Mouse (Mus musculus): ENCODE results near the gene Arfip2.

Arfip2 gene

DNA sequence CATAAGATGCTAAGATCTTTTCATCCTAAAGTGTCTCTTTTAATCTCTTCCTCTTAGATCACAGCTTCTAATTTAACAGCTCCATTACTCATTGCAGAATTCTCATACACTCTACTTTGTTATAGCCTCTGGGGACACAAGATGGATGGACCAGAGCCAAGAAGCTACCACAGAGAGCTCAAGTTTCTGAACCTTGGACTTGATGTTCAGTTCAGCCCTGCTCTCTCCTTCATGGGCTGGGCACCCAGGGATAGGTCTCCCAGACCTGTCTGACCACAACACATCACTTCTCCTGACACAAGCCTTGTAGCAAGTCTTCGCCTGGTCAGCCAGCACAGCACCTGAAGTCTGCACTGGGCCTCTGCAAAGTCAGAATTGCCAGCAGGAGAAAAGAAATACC, 25.8 kb downstream of the Arfip2 start:
- no peak for DNase-seq (ENCODE audit: low read depth, low spot score)

GRCm38 (mm10) chr7:105611767-105612166, 28.4 kb downstream of the Arfip2 start:
- no peak for DNase-seq (ENCODE audit: low read depth, low spot score)

- DNase-seq (ENCODE audit: low read depth, low spot score), result no peak
Measured at GRCm38 (mm10) chr7:105608467-105608866, 31.7 kb downstream of the Arfip2 start.

DNA sequence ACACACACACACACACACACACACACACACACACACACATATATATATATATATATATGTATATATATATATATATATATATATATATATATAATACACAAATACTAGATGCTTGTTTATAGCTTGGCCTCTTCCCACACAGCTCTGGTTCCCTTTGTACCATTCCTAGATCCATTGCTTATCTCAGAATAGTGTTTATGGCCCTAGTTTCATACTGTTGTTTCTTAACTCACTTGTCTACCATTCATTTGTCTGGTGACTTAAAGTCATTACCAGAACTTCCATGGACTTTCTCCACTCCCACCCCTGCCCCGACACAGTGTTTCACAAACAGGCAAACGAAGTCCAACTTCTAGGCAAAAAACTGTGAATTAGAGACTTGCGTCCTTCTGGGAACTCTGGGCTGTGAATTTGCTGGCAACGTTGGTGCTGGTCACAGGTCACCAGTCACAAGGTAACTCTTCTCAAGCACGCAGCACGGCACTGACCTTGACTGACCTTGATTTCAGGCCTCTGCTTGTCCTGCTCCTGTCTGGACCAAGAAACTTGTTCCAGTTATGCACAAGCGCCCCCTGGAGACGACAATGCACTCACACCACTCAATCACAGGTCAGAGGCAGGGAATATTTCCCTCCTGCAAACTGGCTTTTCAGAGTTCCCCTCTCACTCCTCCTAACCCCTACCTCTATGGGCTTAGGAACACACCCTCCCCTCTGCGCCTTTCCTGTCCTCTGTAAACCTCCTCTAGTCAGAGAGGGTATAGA, 37.2 kb downstream of the Arfip2 start:
- peak; percentile 64 for DNase-seq (ENCODE audit: low read depth, low spot score)

DNA sequence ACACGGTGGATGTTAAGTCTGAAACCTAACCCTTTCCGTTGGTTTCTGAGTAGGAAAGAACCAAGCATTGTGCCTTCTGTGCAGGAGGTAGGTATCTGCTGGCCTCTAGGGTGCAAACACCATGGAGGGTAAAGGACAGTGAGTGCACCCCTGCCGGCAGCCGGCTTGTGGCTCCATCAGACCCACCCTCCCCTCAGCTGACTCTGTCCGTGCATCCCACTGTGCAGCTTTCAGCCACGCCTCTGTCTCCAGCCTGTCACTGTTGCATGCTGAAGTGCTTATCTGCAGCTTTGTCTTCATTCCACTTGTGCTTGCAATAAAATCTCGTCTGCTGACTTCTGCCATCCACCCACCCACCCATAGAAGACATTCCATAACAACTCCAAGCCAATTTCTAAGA, 50.1 kb downstream of the Arfip2 start:
- no peak for DNase-seq (ENCODE audit: low read depth, low spot score)

- no peak for DNase-seq (ENCODE audit: low read depth, low spot score)
Measured at GRCm38 (mm10) chr7:105588325-105588912, 51.8 kb downstream of the Arfip2 start.
